Mouse (Mus musculus) left cerebral cortex, postnatal 14 days (tissue): ENCODE measurements at regions not wholly inside any gene's neighbourhood (a gene's known extent, or its start where the extent isn't known, plus 50 kb on each side); places are given as distances from the start of the nearest gene placed in this dataset.
"Not testable (repeated sequence)": the region's sequence is repeated elsewhere in the genome, so short reads cannot be mapped to it uniquely, and the experiment has no call there.

Experiments used
- DNase-seq, 2 experiments: peaks; one replicate each; pipeline ENCODE4 v3.0.0; 2021 to 2022; ENCODE audit warnings: low spot score in 2 of 2, mixed read lengths in 1 of 2
- intact Hi-C: fragments of 180-260 bp; cut with DNase I; formaldehyde crosslinking; loops from one replicate; pipeline ENCODE4 v1.15.1; 2025

GRCm38 (mm10) chr13:113486368-113486955 lies 131.9 kb downstream of the Snx18 start:
- DNase-seq: peak in 1 of 2 experiments; percentile 16
- intact Hi-C loops: loop anchor here (5.0 kb wide), 1 partner anchor 131 kb away; the partner anchor contains the start of gene Snx18

- intact Hi-C loops: loop anchor here (5.0 kb wide), 1 partner anchor 132 kb away; the partner anchor contains the start of gene Snx18
- no peak for DNase-seq
These were observed 132.9 kb downstream of the Snx18 start for GRCm38 (mm10) chr13:113485511-113485910.

- DNase-seq: no peak
These were observed 134.1 kb downstream of the Snx18 start for GRCm38 (mm10) chr13:113484159-113484762.

GRCm38 (mm10) chr13:113482911-113483310 lies 135.5 kb downstream of the Snx18 start:
- intact Hi-C loops: loop anchor here (2.0 kb wide), 1 partner anchor 74 kb away; no protein-coding TSS in a partner anchor
- DNase-seq: peak; percentile 20 to 72

More at GRCm38 (mm10) chr13:113484159-113484762, 134.1 kb downstream of the Snx18 start:
- intact Hi-C loops: no loop called here

GRCm38 (mm10) chr13:113477901-113478510 lies 140.4 kb downstream of the Snx18 start:
- no peak for DNase-seq
- intact Hi-C loops: no loop called here

- intact Hi-C loops: no loop called here
- peak in 1 of 2 experiments; percentile 38 for DNase-seq
These were observed 147.4 kb downstream of the Snx18 start for GRCm38 (mm10) chr13:113470822-113471557.

GRCm38 (mm10) chr13:113464190-113465064 lies 153.9 kb downstream of the Snx18 start:
- intact Hi-C loops: no loop called here
- DNase-seq: no peak

- DNase-seq: no peak
- intact Hi-C loops: no loop called here
These were observed 154.9 kb downstream of the Snx18 start for GRCm38 (mm10) chr13:113463420-113463819.

- intact Hi-C loops: no loop called here
- DNase-seq: no peak
These were observed 161.7 kb downstream of the BC067074 start for GRCm38 (mm10) chr13:113454490-113455295.

- no peak for DNase-seq
These were observed 155.4 kb downstream of the BC067074 start for GRCm38 (mm10) chr13:113448378-113448777.

GRCm38 (mm10) chr13:113446226-113446625 lies 153.3 kb downstream of the BC067074 start:
- DNase-seq: no peak
- intact Hi-C loops: no loop called here

More at GRCm38 (mm10) chr13:113448378-113448777, 155.4 kb downstream of the BC067074 start:
- intact Hi-C loops: no loop called here

GRCm38 (mm10) chr13:113444481-113444880 lies 151.5 kb downstream of the BC067074 start:
- DNase-seq, intact Hi-C loops: not testable (repeated sequence)

GRCm38 (mm10) chr13:113443078-113443477 lies 150.1 kb downstream of the BC067074 start:
- intact Hi-C loops: no loop called here
- DNase-seq: no peak

GRCm38 (mm10) chr13:113442169-113442568 lies 149.2 kb downstream of the BC067074 start:
- intact Hi-C loops: no loop called here
- no peak for DNase-seq

GRCm38 (mm10) chr13:113440137-113440536 lies 147.2 kb downstream of the BC067074 start:
- DNase-seq: no peak
- intact Hi-C loops: no loop called here

- intact Hi-C loops: no loop called here
These were observed 146.6 kb downstream of the BC067074 start for GRCm38 (mm10) chr13:113439516-113439915.

GRCm38 (mm10) chr13:113438872-113439271 lies 145.9 kb downstream of the BC067074 start:
- intact Hi-C loops: no loop called here
- no peak for DNase-seq

More at GRCm38 (mm10) chr13:113439516-113439915, 146.6 kb downstream of the BC067074 start:
- no peak for DNase-seq

GRCm38 (mm10) chr13:113436288-113436687 lies 143.3 kb downstream of the BC067074 start:
- intact Hi-C loops: no loop called here
- no peak for DNase-seq
